Mouse (Mus musculus): ENCODE data around the gene Tmem132b. TPM values are rescaled to one million over a fixed set of nuclear protein-coding genes. Genes with fewer than 3 reads are reported as not detected.

Gene Tmem132b
- polyA plus RNA-seq, 1 experiment: under 0.01 TPM

DNA sequence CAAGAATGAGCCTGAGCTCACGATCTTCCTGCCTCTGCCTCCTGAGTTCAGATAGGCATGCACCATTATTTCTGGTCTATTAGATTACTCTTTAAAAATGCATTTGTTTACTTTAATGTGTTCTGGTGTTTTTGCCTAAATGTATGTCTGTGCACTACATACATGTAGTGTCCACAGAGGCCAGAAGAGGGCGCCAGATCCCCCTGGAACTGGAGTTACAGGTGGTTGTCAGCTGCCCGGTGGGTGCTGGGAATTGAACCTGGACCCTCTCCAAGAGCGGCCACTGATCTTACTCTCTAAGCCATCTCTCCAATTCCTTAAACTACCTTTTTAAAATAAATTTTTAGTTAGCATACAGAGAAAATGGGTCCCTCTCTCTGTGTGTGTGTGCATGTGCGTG, 195.9 kb downstream of the Tmem132b start:
- Histone ChIP-seq H3K79me3 (ENCODE audit: low read depth) (no peaks in the 10 kb centered on the region), H3ac (ENCODE audit: control insufficient read depth, insufficient read length, low read depth) (no peak overlapping the region), H3K27me3 (ENCODE audit: control insufficient read depth, insufficient read depth, insufficient read length) (no peaks in the 10 kb centered on the region), H3K79me2 (ENCODE audit: control insufficient read depth, insufficient read depth) (no peaks in the 10 kb centered on the region), H3K4me3 (ENCODE audit: insufficient read depth, poor library complexity, severe bottlenecking) (no peak overlapping the region), H3K36me3 (ENCODE audit: control insufficient read depth, insufficient read depth) (no peaks in the 10 kb centered on the region)
- TF ChIP-seq USF1 (IDR thresholded peaks at IDR 0.05; ENCODE audit: low read depth): no peak
- no peak for TF ChIP-seq MYOG (IDR thresholded peaks at IDR 0.05; ENCODE audit: control insufficient read depth, extremely low read depth, insufficient read length)
- no peak for TF ChIP-seq FOSL1 (IDR thresholded peaks at IDR 0.05; ENCODE audit: insufficient read depth, low read length, poor library complexity, severe bottlenecking)
- no peak for TF ChIP-seq CTCF (IDR thresholded peaks at IDR 0.05; ENCODE audit: control insufficient read depth, insufficient read depth, insufficient read length)
- no peak for TF ChIP-seq CEBPB (IDR thresholded peaks at IDR 0.05; ENCODE audit: low read depth)
- TF ChIP-seq MYOD1 (IDR thresholded peaks at IDR 0.05; ENCODE audit: control insufficient read depth, insufficient read length, low read depth): no peak
- no peak for TF ChIP-seq MAX (IDR thresholded peaks at IDR 0.05)

- H3K27me3 ChIP-seq (ENCODE audit: control insufficient read depth, insufficient read depth, insufficient read length): no peaks in the 10 kb centered on the region
- no peak overlapping the region for H3K4me3 ChIP-seq (ENCODE audit: insufficient read depth, poor library complexity, severe bottlenecking)
- H3K79me2 ChIP-seq (ENCODE audit: control insufficient read depth, insufficient read depth): no peaks in the 10 kb centered on the region
- TF ChIP-seq MYOG (IDR thresholded peaks at IDR 0.05; ENCODE audit: control insufficient read depth, extremely low read depth, insufficient read length) (no peak), CEBPB (IDR thresholded peaks at IDR 0.05; ENCODE audit: low read depth) (no peak), CTCF (IDR thresholded peaks at IDR 0.05; ENCODE audit: control insufficient read depth, insufficient read depth, insufficient read length) (no peak), MYOD1 (IDR thresholded peaks at IDR 0.05; ENCODE audit: control insufficient read depth, insufficient read length, low read depth) (no peak), USF1 (IDR thresholded peaks at IDR 0.05; ENCODE audit: low read depth) (no peak), FOSL1 (IDR thresholded peaks at IDR 0.05; ENCODE audit: insufficient read depth, low read length, poor library complexity, severe bottlenecking) (no peak), MAX (IDR thresholded peaks at IDR 0.05) (no peak)
- no peaks in the 10 kb centered on the region for H3K79me3 ChIP-seq (ENCODE audit: low read depth)
- no peaks in the 10 kb centered on the region for H3K36me3 ChIP-seq (ENCODE audit: control insufficient read depth, insufficient read depth)
- no peak overlapping the region for H3ac ChIP-seq (ENCODE audit: control insufficient read depth, insufficient read length, low read depth)
Measured at GRCm38 (mm10) chr5:125727936-125728335, 196.4 kb downstream of the Tmem132b start.

DNA sequence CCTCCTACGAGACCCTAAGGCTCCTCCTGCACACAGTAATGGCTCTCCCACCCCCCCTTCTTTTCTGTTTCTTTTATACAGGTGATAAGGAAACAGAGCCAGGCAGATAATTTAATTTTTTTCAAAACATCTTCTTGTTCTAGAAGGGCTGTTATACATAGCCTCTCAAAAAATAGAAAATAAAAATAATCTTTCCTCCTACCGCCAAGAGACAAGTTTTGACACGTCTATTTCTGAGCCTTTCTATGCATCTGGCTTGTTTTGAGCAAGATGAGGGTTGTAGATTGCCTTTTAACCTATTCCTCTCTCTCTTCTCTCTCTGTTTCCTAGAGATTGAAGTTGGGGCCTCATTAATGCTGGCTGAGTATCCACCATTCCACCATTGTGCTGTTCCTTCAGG, 196.9 kb downstream of the Tmem132b start:
- no peak for TF ChIP-seq MYOG (IDR thresholded peaks at IDR 0.05; ENCODE audit: control insufficient read depth, extremely low read depth, insufficient read length)
- H3K27me3 ChIP-seq (ENCODE audit: control insufficient read depth, insufficient read depth, insufficient read length): no peaks in the 10 kb centered on the region
- H3K36me3 ChIP-seq (ENCODE audit: control insufficient read depth, insufficient read depth): no peaks in the 10 kb centered on the region
- no peaks in the 10 kb centered on the region for H3K79me3 ChIP-seq (ENCODE audit: low read depth)
- no peak overlapping the region for H3ac ChIP-seq (ENCODE audit: control insufficient read depth, insufficient read length, low read depth)
- no peaks in the 10 kb centered on the region for H3K79me2 ChIP-seq (ENCODE audit: control insufficient read depth, insufficient read depth)
- H3K4me3 ChIP-seq (ENCODE audit: insufficient read depth, poor library complexity, severe bottlenecking): no peak overlapping the region

GRCm38 (mm10) chr5:125733806-125734205, 202.2 kb downstream of the Tmem132b start:
- H3ac ChIP-seq (ENCODE audit: control insufficient read depth, insufficient read length, low read depth): no peak overlapping the region
- no peaks in the 10 kb centered on the region for H3K36me3 ChIP-seq (ENCODE audit: control insufficient read depth, insufficient read depth)
- H3K4me3 ChIP-seq (ENCODE audit: insufficient read depth, poor library complexity, severe bottlenecking): no peak overlapping the region
- no peaks in the 10 kb centered on the region for H3K79me3 ChIP-seq (ENCODE audit: low read depth)
- TF ChIP-seq MYOD1 (IDR thresholded peaks at IDR 0.05; ENCODE audit: control insufficient read depth, insufficient read length, low read depth): no peak
- TF ChIP-seq FOSL1 (IDR thresholded peaks at IDR 0.05; ENCODE audit: insufficient read depth, low read length, poor library complexity, severe bottlenecking): no peak
- no peak for TF ChIP-seq CTCF (IDR thresholded peaks at IDR 0.05; ENCODE audit: control insufficient read depth, insufficient read depth, insufficient read length)
- no peak for TF ChIP-seq USF1 (IDR thresholded peaks at IDR 0.05; ENCODE audit: low read depth)
- no peak for TF ChIP-seq MAX (IDR thresholded peaks at IDR 0.05)
- no peak for TF ChIP-seq CEBPB (IDR thresholded peaks at IDR 0.05; ENCODE audit: low read depth)
- TF ChIP-seq MYOG (IDR thresholded peaks at IDR 0.05; ENCODE audit: control insufficient read depth, extremely low read depth, insufficient read length): no peak
- no peaks in the 10 kb centered on the region for H3K27me3 ChIP-seq (ENCODE audit: control insufficient read depth, insufficient read depth, insufficient read length)
- no peaks in the 10 kb centered on the region for H3K79me2 ChIP-seq (ENCODE audit: control insufficient read depth, insufficient read depth)

DNA sequence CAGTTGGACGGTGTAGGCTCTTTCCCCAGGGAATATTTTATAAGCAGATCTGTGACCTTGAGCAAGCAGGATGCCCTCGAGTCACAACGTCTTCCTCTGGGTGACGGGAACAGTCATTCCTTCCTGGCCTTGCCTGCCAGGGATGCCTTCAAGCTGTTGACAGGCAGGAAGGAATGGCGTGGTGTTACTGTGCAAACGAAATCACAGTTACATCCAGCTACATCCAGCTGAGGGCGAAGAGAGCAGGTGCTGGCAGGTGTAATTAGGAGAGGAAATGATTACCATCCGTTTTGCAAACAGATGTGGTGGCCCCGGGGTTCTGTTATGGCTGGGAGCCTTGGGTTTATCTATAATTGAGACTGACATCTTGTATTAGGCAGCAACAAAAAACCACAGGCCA, 205.5 kb downstream of the Tmem132b start:
- Histone ChIP-seq H3K79me2 (ENCODE audit: control insufficient read depth, insufficient read depth) (no peaks in the 10 kb centered on the region), H3K27me3 (ENCODE audit: control insufficient read depth, insufficient read depth, insufficient read length) (no peaks in the 10 kb centered on the region), H3K4me3 (ENCODE audit: insufficient read depth, poor library complexity, severe bottlenecking) (no peak overlapping the region), H3ac (ENCODE audit: control insufficient read depth, insufficient read length, low read depth) (no peak overlapping the region), H3K36me3 (ENCODE audit: control insufficient read depth, insufficient read depth) (no peaks in the 10 kb centered on the region), H3K79me3 (ENCODE audit: low read depth) (no peaks in the 10 kb centered on the region)
- TF ChIP-seq CTCF (IDR thresholded peaks at IDR 0.05; ENCODE audit: control insufficient read depth, insufficient read depth, insufficient read length): no peak
- TF ChIP-seq FOSL1 (IDR thresholded peaks at IDR 0.05; ENCODE audit: insufficient read depth, low read length, poor library complexity, severe bottlenecking): no peak

- Histone ChIP-seq H3ac (ENCODE audit: control insufficient read depth, insufficient read length, low read depth) (no peak overlapping the region), H3K79me2 (ENCODE audit: control insufficient read depth, insufficient read depth) (no peaks in the 10 kb centered on the region), H3K79me3 (ENCODE audit: low read depth) (no peaks in the 10 kb centered on the region), H3K27me3 (ENCODE audit: control insufficient read depth, insufficient read depth, insufficient read length) (no peaks in the 10 kb centered on the region), H3K36me3 (ENCODE audit: control insufficient read depth, insufficient read depth) (no peaks in the 10 kb centered on the region), H3K4me3 (ENCODE audit: insufficient read depth, poor library complexity, severe bottlenecking) (no peak overlapping the region)
- no peak for TF ChIP-seq CEBPB (IDR thresholded peaks at IDR 0.05; ENCODE audit: low read depth)
- no peak for TF ChIP-seq MYOG (IDR thresholded peaks at IDR 0.05; ENCODE audit: control insufficient read depth, extremely low read depth, insufficient read length)
- no peak for TF ChIP-seq MYOD1 (IDR thresholded peaks at IDR 0.05; ENCODE audit: control insufficient read depth, insufficient read length, low read depth)
- TF ChIP-seq MAX (IDR thresholded peaks at IDR 0.05): no peak
- TF ChIP-seq USF1 (IDR thresholded peaks at IDR 0.05; ENCODE audit: low read depth): no peak
- no peak for TF ChIP-seq CTCF (IDR thresholded peaks at IDR 0.05; ENCODE audit: control insufficient read depth, insufficient read depth, insufficient read length)
- TF ChIP-seq FOSL1 (IDR thresholded peaks at IDR 0.05; ENCODE audit: insufficient read depth, low read length, poor library complexity, severe bottlenecking): no peak
Measured at GRCm38 (mm10) chr5:125743503-125743902, 211.9 kb downstream of the Tmem132b start.
